Mouse (Mus musculus) midbrain, postnatal 0 days (tissue): Measurements from ENCODE around the gene Sap25. TPM values are rescaled to one million over a fixed set of nuclear protein-coding genes. Genes with fewer than 3 reads are reported as not detected.

Experiments used
- ATAC-seq: fragments of 200-750 bp; cut with Nextera tagmentation; 2 replicates; pipeline ENCODE4 v1.8.0; 2017; ENCODE audit warnings: moderate number of reproducible peaks, mild to moderate bottlenecking, moderate TSS enrichment, moderate library complexity; ENCODE audit not compliant: low FRiP score
- DNase-seq: peaks from one replicate; pipeline ENCODE4 v3.0.0-alpha.2; 2015; ENCODE audit warnings: low spot score
- H3K27ac ChIP-seq: fragments of 300-500 bp; sonication (generic); 2 replicates; pipeline ENCODE4 v1.5.1; 2014; ENCODE audit warnings: low read depth, mild to moderate bottlenecking, low read length, mixed read lengths
- H3K27me3 ChIP-seq: fragments of 300-500 bp; sonication (generic); 2 replicates; pipeline ENCODE4 v1.6.1; 2014; ENCODE audit warnings: low read length, control low read depth, mixed read lengths; ENCODE audit not compliant: insufficient read depth
- H3K36me3 ChIP-seq: fragments of 300-500 bp; sonication (generic); 2 replicates; pipeline ENCODE4 v1.6.1; 2014; ENCODE audit warnings: low read length, control low read depth, mixed read lengths; ENCODE audit not compliant: insufficient read depth
- H3K4me1 ChIP-seq: fragments of 300-500 bp; sonication (generic); 2 replicates; pipeline ENCODE4 v1.6.1; 2014; ENCODE audit warnings: mild to moderate bottlenecking, control low read depth, antibody characterized with exemption, low read length, mixed read lengths; ENCODE audit not compliant: insufficient read depth
- H3K4me2 ChIP-seq: fragments of 300-500 bp; sonication (generic); 2 replicates; pipeline ENCODE4 v1.6.1; 2014; ENCODE audit warnings: low read depth, mild to moderate bottlenecking, low read length, mixed read lengths; ENCODE audit not compliant: poor library complexity, severe bottlenecking
- H3K4me3 ChIP-seq: fragments of 300-500 bp; sonication (generic); 2 replicates; pipeline ENCODE4 v1.5.1; 2014; ENCODE audit warnings: low read depth, mild to moderate bottlenecking, low read length, moderate library complexity
- H3K9ac ChIP-seq: fragments of 300-500 bp; sonication (generic); replicated peaks from 2 replicates; pipeline ENCODE4 v1.6.1; 2014; ENCODE audit warnings: mild to moderate bottlenecking, low read length, moderate library complexity, mixed read lengths; ENCODE audit not compliant: poor library complexity, severe bottlenecking
- H3K9me3 ChIP-seq: fragments of 300-500 bp; sonication (generic); 2 replicates; pipeline ENCODE4 v1.6.1; 2016; ENCODE audit warnings: low read length, control low read depth
- CTCF ChIP-seq: IDR thresholded peaks from 2 replicates; pipeline ENCODE4 v1.5.1; 2016; ENCODE audit warnings: antibody characterized with exemption, mild to moderate bottlenecking
- WGBS: fragments of 180-500 bp; shearing (Covaris S2); extraction: QIAGEN DNeasy Blood & Tissue Kit; methylation state at CpG from one replicate; pipeline ENCODE4 v1.1.7; 2014; 5-methylcytosine and 5-hydroxymethylcytosine counted together
- polyA plus RNA-seq: library from polyadenylated mRNA; unstranded; fragments of >200 nt; fragmentation: Nextera tagmentation; extraction: Ambion mirVana; gene quantifications from 2 replicates; pipeline ENCODE4 v1.2.1, GENCODE M21; 2015
- total RNA-seq: library from RNA; depleted of rRNA; stranded (reverse); fragments of >200 nt; gene quantifications from 2 replicates; pipeline ENCODE4 v1.2.3, GENCODE M21; 2014; rRNA removed

Gene Sap25
- total RNA-seq (3.3 and 4.9 TPM in 2 replicates), polyA plus RNA-seq (3.2 TPM in 2 replicates)

- Histone ChIP-seq H3K27ac (no peak within 1 kb of the TSS), H3K9me3 (no peaks in the 10 kb centered on the region), H3K36me3 (peaks cover 48% of the 10 kb centered on the region), H3K4me3 (no peak within 1 kb of the TSS), H3K27me3 (peaks cover 20% of the 10 kb centered on the region; the same call in 1 of the 2 replicates), H3K4me1 (no peaks in the 10 kb centered on the region), H3K4me2 (no peak within 1 kb of the TSS), H3K9ac (no peak within 1 kb of the TSS)
- TF ChIP-seq CTCF: peak; percentile 32; the same call in 1 of the 2 replicates
- no peak for DNase-seq
- ATAC-seq: no peak
- 89% methylated on average over 19 of the region's 19 CpGs for WGBS
These were observed at the start of gene Sap25 for GRCm38 (mm10) chr5:137641054-137641453. Gene Sap25 (plus strand): TSS chr5:137641334.

GRCm38 (mm10) chr5:137595921-137596320 lies 45.2 kb upstream of the Sap25 start:
- Histone ChIP-seq H3K36me3 (0 out of 2 replicates have a peak, but pooled peaks cover 3% of the 10 kb centered on the region), H3K9ac (no peak overlapping the region), H3K4me1 (peaks cover 10% of the 10 kb centered on the region; the same call in 1 of the 2 replicates), H3K9me3 (no peaks in the 10 kb centered on the region), H3K27ac (no peak overlapping the region), H3K4me3 (no peak overlapping the region), H3K27me3 (no peaks in the 10 kb centered on the region), H3K4me2 (no peak overlapping the region)
- ATAC-seq: no peak
- DNase-seq: no peak
- no peak for TF ChIP-seq CTCF
- 56% methylated on average over 7 of the region's 7 CpGs for WGBS

- ATAC-seq (no peak), DNase-seq (no peak)
- H3K4me2 ChIP-seq: no peak overlapping the region
- peaks cover 10% of the 10 kb centered on the region; the same call in 1 of the 2 replicates for H3K4me1 ChIP-seq
- no peak overlapping the region for H3K9ac ChIP-seq
- H3K9me3 ChIP-seq: no peaks in the 10 kb centered on the region
- 0 out of 2 replicates have a peak, but pooled peaks cover 3% of the 10 kb centered on the region for H3K36me3 ChIP-seq
- no peaks in the 10 kb centered on the region for H3K27me3 ChIP-seq
- no peak overlapping the region for H3K27ac ChIP-seq
- WGBS: 42% methylated on average over 19 of the region's 30 CpGs
- H3K4me3 ChIP-seq: no peak overlapping the region
- TF ChIP-seq CTCF: no peak
These were observed 44.4 kb upstream of the Sap25 start for GRCm38 (mm10) chr5:137596601-137597261.

- no peak overlapping the region for H3K27ac ChIP-seq
- WGBS: 96% methylated on average over 6 of the region's 6 CpGs
- ATAC-seq: no peak
These were observed 43.5 kb upstream of the Sap25 start for GRCm38 (mm10) chr5:137597625-137598024.

GRCm38 (mm10) chr5:137598100-137598826 lies 42.9 kb upstream of the Sap25 start:
- Histone ChIP-seq H3K4me2 (no peak overlapping the region), H3K4me1 (peaks cover 10% of the 10 kb centered on the region; the same call in 1 of the 2 replicates), H3K9ac (no peak overlapping the region), H3K36me3 (0 out of 2 replicates have a peak, but pooled peaks cover 3% of the 10 kb centered on the region), H3K27me3 (no peaks in the 10 kb centered on the region), H3K27ac (no peak overlapping the region), H3K4me3 (no peak overlapping the region), H3K9me3 (no peaks in the 10 kb centered on the region)
- no peak for ATAC-seq
- no peak for DNase-seq
- 83% methylated on average over 2 of the region's 2 CpGs for WGBS
- TF ChIP-seq CTCF: no peak

More at GRCm38 (mm10) chr5:137597625-137598024, 43.5 kb upstream of the Sap25 start:
- Histone ChIP-seq H3K4me3 (no peak overlapping the region), H3K9ac (no peak overlapping the region), H3K36me3 (0 out of 2 replicates have a peak, but pooled peaks cover 3% of the 10 kb centered on the region), H3K4me1 (peaks cover 10% of the 10 kb centered on the region; the same call in 1 of the 2 replicates), H3K9me3 (no peaks in the 10 kb centered on the region), H3K4me2 (no peak overlapping the region), H3K27me3 (no peaks in the 10 kb centered on the region)
- no peak for DNase-seq
- no peak for TF ChIP-seq CTCF
